In genomic region chr13:49108119-49108846, GRCm38 (mm10) we compare ENCODE assay signal across 9 mouse cellular contexts.
"Had no signal": no experiment of that assay in that cellular context is flagged by ENCODE, and none has a peak within 500 bp of the region (broad histone marks: within the 10 kb centered on the region; RNA-seq: fewer than 3 reads in every experiment).

No protein-coding gene starts in this region.

- H3K4me3 ChIP-seq: limb, embryonic 15.5 days; liver, embryonic 12.5 days had no signal

- DNase-seq: kidney, adult 9 months; kidney, postnatal 36 days; layer of hippocampus, adult 9-11 months; layer of hippocampus, postnatal 36 days; lung, embryonic 14.5 days; right cerebral cortex, postnatal 14 days had no signal

- H3K27ac ChIP-seq: kidney, postnatal 0 days; limb, embryonic 15.5 days; liver, embryonic 12.5 days had no signal

- H3K4me1 ChIP-seq: liver, embryonic 12.5 days had no signal

- ATAC-seq: liver, embryonic 12.5 days had no signal
